Mouse (Mus musculus) olfactory bulb, adult 2 months (tissue): ENCODE results near the gene Cgnl1. TPM values are rescaled to one million over a fixed set of nuclear protein-coding genes. Genes with fewer than 3 reads are reported as not detected.

ENCODE experiments used
- H3K27ac ChIP-seq: fragments of 200-500 bp; 2 replicates; pipeline ENCODE4 v1.5.1; 2012; ENCODE audit warnings: low read depth, low read length; ENCODE audit not compliant: insufficient read depth
- H3K4me1 ChIP-seq: fragments of 200-500 bp; 2 replicates; pipeline ENCODE4 v1.6.1; 2012; ENCODE audit warnings: low read length; ENCODE audit not compliant: control insufficient read depth, insufficient read depth
- H3K4me3 ChIP-seq: fragments of 200-500 bp; 2 replicates; pipeline ENCODE4 v1.5.1; 2012; ENCODE audit warnings: mild to moderate bottlenecking, low read depth, low read length, moderate library complexity; ENCODE audit not compliant: insufficient read depth
- CTCF ChIP-seq: fragments of 200-500 bp; IDR thresholded peaks from 2 replicates; pipeline ENCODE4 v1.5.1; 2012; ENCODE audit warnings: low read depth, mild to moderate bottlenecking, low read length, moderate library complexity; ENCODE audit not compliant: insufficient read depth
- POLR2A ChIP-seq: fragments of 200-500 bp; IDR thresholded peaks from 2 replicates; pipeline ENCODE4 v1.6.1; 2012; ENCODE audit warnings: mild to moderate bottlenecking, low read depth, low read length, moderate library complexity; ENCODE audit not compliant: insufficient read depth
- WGBS: fragments of 180-500 bp; shearing (Covaris S2); methylation state at CpG from one replicate; pipeline ENCODE4 v1.1.7; 2018; 5-methylcytosine and 5-hydroxymethylcytosine counted together
- polyA plus RNA-seq: library from polyadenylated mRNA; stranded (reverse); fragments of >200 nt; gene quantifications from 2 replicates; pipeline ENCODE4 v1.2.4, GENCODE M21; 2012; ENCODE audit warnings: low replicate concordance; ENCODE audit not compliant: missing spikeins, insufficient read depth, insufficient read length

The Cgnl1 gene
- polyA plus RNA-seq, 1 experiment = not detected

DNA sequence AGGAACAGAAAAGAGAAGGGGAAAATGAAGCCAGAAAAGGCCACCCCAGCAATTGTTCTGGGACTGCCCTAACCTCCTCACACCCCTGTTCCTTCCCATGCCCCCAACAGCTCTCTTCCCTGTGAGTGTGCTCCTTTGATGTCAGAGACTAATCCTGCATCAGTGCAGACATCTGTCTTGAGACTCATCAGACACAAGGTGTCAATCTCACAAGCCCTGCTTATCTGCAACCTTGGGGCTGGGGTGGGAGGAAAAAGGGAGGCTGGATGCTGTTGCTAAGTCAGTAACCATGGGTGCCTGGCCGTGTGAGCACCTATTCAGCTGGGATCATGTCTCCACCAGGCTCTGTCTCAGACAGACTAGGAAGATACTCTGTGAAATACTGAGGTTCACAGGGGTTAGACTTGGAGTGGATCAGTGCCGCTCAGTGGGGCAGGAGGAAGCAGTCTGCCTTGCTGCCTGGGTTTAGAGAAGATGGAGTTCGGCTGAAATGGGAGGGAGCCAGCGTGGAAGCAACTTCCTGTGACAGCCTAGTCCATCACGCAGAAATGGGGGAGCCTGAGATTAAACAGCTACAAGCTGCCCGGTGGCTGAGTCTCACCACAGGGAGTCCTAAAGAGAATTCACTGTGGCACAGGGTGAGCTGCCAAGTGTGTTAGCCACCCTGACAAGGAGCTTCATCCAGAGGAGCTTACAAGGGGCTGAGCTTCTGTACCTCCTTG is 166.3 kb downstream of the Cgnl1 start:
- Histone ChIP-seq H3K4me1 (no peaks in the 10 kb centered on the region), H3K4me3 (no peak overlapping the region), H3K27ac (no peak overlapping the region)
- TF ChIP-seq CTCF = no peak
- no peak for TF ChIP-seq POLR2A
- 36% methylated on average over 6 of the region's 6 CpGs for WGBS

DNA sequence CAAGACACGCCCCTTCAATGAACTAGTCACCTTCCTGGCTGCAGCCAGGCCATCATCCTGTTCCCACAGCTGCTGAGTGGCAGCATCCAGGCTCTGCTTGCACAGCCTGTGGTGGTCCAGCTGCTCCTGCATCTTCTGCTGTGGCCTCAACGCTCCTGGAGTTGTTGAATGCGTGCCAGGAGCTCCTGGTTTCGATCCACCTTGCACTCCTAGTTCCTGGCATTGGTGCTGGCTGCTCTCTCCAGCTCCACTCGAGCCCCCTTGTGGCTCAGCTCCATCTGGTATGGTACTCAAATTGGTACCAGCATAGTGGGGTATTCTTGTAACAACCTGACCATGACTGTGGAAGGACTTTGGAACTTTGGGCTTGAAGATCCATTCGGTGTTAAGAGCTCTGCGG is 171.5 kb downstream of the Cgnl1 start:
- Histone ChIP-seq H3K4me1 (no peaks in the 10 kb centered on the region), H3K27ac (no peak overlapping the region), H3K4me3 (no peak overlapping the region)
- no peak for TF ChIP-seq CTCF
- no peak for TF ChIP-seq POLR2A
- WGBS = 80% methylated on average over 7 of the region's 7 CpGs

DNA sequence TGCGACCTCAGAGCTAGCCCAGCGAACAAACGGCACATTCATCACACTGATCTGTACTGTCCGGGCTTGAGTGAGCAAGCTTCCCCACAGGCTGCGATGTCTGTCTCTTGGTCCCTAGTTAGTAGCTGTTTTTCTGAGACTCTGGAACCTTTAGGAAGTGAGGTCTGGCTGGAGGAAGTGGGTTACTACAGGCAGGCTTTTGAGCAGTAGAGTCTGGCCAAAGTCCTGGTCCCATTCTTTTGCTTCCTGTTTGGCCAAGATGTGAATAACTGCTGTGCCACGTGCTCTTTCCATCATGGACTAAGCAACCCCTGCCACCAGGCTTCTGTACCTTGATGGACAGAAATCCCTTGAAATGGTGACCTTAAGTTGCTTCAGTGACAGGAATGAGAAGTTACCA is 174.5 kb downstream of the Cgnl1 start:
- Histone ChIP-seq H3K27ac (no peak overlapping the region), H3K4me1 (0 out of 2 replicates have a peak, but pooled peaks cover 8% of the 10 kb centered on the region), H3K4me3 (no peak overlapping the region)
- TF ChIP-seq CTCF = no peak
- TF ChIP-seq POLR2A = no peak
- WGBS = 71% methylated on average over 6 of the region's 6 CpGs

DNA sequence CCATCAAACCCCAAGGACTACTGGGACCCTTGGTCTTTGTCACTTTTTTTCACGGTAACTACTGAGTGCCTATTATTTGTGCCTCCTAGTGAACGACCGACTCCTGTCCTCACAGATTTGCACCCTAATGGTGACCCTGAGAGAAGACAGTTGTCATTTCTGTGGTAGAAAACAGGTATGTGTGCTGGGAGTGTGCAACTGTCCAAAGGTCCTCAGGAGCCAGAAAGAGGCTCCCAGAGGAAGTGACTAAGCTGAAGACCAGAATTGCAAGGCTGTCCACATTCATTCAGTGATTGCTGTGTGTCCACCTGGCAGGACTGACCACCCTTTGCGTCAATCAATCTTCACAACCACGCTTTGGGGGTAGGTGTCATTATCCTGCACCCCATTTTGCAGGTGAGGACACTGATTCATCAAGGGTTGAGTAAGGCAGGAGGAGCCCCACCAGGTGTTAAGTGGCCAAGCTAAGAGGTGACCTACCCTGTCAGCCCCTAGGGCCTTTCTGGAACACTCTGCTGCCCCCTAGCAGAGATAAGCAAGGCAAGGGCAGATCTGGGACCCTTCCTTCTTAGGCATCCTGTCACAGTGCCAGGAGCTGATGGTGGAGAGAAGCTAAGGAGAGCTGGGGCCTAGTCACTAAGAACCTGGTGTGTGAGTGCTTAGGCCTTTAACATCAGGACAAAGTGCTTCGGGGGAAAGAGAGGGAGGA is 178.7 kb downstream of the Cgnl1 start:
- Histone ChIP-seq H3K4me1 (0 out of 2 replicates have a peak, but pooled peaks cover 9% of the 10 kb centered on the region), H3K4me3 (peak overlapping the region; percentile 41), H3K27ac (no peak overlapping the region)
- WGBS = 33% methylated on average over 6 of the region's 6 CpGs
- TF ChIP-seq POLR2A (no peak), CTCF (no peak)

DNA sequence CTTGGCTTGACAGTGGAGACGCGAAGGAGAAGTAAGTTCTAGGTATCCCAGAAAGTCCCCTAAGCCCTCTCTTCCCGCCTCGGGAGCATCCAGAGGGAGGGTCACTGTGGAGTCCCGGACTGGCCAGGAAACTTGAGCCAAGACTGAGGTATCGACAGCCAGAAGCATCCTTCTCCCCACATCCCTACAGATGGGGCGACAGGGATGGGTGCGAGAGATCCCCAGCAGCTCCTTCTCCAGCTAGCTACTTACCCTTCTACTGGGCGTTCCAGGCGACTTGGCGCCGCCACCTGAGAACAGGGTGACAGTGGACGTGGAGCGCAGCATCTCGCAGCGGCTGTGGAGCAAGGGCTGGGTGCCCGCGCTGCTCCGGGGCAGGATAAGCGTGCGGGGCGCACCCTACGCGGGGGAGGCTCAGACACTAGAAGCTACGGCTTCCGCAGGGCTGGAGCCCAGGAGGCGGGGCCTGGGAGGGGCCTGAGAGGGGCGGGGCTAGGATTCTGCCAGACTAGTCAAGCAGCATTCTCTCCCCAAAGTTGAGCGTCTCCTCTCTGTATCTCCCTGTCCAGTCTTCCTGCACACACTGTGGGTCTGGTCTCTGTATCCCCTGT is 179.4 kb downstream of the Cgnl1 start, which contains the start of gene Myzap:
Gene Myzap, minus strand, starts transcription at position 423 of the 611 bp plus-strand sequence.
- no peak within 1 kb of the TSS for H3K27ac ChIP-seq
- TF ChIP-seq CTCF (no peak), POLR2A (no peak)
- 0 out of 2 replicates have a peak, but pooled peaks cover 9% of the 10 kb centered on the region for H3K4me1 ChIP-seq
- WGBS = 3% methylated on average over 29 of the region's 29 CpGs
- peak within 1 kb of the TSS; percentile 41 for H3K4me3 ChIP-seq

DNA sequence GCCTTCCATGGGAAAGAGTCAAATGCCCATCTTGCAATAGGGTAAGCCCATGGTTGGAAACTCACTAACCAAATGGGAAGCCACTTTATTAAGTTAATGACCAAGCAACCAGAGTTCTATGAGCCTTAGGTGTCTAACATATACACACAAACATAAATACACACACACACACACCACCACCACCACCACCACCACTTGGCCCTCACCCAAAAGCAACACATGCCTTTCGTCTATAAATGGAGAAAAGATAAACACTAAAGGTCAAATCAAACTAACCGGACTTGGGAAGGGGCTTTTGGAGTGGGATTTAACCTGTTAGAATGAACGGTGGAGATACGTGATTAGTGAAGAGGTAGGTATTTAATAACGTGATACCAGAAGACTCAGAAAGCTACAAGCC is 180.3 kb downstream of the Cgnl1 start:
- no peak overlapping the region for H3K4me3 ChIP-seq
- WGBS = 88% methylated on average over 5 of the region's 5 CpGs
- no peak for TF ChIP-seq CTCF
- no peak for TF ChIP-seq POLR2A
- no peak overlapping the region for H3K27ac ChIP-seq
- H3K4me1 ChIP-seq = 0 out of 2 replicates have a peak, but pooled peaks cover 9% of the 10 kb centered on the region

DNA sequence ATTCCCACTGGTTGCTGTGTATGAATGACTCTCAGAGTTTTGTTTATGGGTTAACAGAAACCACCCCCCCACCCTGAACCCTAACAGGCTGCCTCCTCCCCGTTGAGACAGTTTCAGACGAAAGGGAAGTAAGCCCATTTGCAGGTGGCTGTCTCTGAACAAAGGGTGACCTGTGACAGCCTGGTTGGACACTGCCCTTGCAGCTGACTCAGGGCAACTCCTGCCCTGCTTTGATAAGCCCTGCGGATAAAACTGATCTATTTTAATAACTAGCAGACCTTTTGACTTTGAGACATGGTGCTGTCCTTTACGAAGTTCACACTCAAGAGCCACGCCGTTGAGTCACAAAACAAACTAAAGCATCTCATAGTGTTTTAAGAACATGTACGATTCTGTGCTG is 181.6 kb downstream of the Cgnl1 start:
- TF ChIP-seq POLR2A (no peak), CTCF (no peak)
- 81% methylated on average over 7 of the region's 7 CpGs for WGBS

DNA sequence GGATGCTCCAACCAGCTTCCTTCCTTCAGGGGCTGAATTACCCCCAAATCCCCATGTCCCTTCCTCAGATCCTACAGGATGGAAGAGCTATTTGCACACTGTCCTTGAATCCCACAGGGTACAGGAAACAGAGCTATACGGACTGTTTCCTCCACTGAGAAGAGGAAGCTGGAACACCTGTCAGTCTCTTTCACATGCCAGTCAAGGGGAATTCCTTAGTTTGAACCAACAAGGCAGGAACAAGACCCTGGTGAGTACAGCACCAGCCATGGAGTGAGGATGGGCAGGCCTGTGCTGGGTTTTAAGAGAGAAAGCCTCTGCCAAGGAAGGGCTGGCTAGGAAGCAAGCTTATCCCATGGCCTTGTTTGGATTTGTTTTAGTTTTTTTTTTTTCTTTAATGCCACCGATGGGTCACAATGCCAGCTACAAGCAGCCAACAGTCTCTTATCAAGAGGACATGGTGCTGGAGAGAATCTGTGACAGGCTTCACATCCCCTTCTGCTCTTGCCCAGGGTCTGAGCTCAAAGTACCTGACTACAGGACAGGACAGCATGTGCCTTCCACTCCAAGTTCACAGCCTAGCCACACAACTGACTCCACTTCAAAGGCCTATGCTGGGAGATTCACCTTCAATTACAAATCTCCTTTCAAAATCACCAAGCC is 182.3 kb downstream of the Cgnl1 start:
- TF ChIP-seq CTCF (no peak), POLR2A (no peak)
- Histone ChIP-seq H3K4me1 (0 out of 2 replicates have a peak, but pooled peaks cover 9% of the 10 kb centered on the region), H3K4me3 (no peak overlapping the region), H3K27ac (no peak overlapping the region)
- 79% methylated on average over 2 of the region's 2 CpGs for WGBS

More for the DNA sequence above, 181.6 kb downstream of the Cgnl1 start:
- Histone ChIP-seq H3K4me1 (0 out of 2 replicates have a peak, but pooled peaks cover 9% of the 10 kb centered on the region), H3K4me3 (no peak overlapping the region), H3K27ac (no peak overlapping the region)
